Comparison of ENCODE assay signal across 8 mouse cellular contexts in genomic region chr16:29838981-29839661, GRCm38 (mm10).
DNase-seq lines count a peak whose midpoint lies in the region; ATAC-seq and TF ChIP-seq lines count a peak whose summit lies in the region.

No protein-coding gene starts in this region.

- no peaks in the 10 kb centered on the region for H3K36me3 ChIP-seq in embryonic facial prominence, embryonic 11.5 days (replicated peaks; ENCODE audit: control insufficient read depth, insufficient read depth, low read depth, low read length)
- H3K36me3 ChIP-seq in heart, adult 2 months (ENCODE audit: control insufficient read depth, insufficient read depth, low read length), result no peaks in the 10 kb centered on the region
- no peaks in the 10 kb centered on the region for H3K36me3 ChIP-seq in limb, embryonic 14.5 days (ENCODE audit: control insufficient read depth, insufficient read depth, low read length)
- H3K36me3 ChIP-seq in midbrain, postnatal 0 days (ENCODE audit: insufficient read depth, low read length), result no peaks in the 10 kb centered on the region
- H3K36me3 ChIP-seq in stomach, postnatal 0 days (ENCODE audit: control insufficient read depth, insufficient read depth, low read length), result no peaks in the 10 kb centered on the region

- TF ChIP-seq CTCF in heart, adult 2 months (IDR thresholded peaks at IDR 0.05), result no peak
- no peak for TF ChIP-seq CTCF in midbrain, postnatal 0 days (IDR thresholded peaks at IDR 0.05)
- no peak; the same call in 1 of the 2 replicates for TF ChIP-seq CTCF in stomach, postnatal 0 days (IDR thresholded peaks at IDR 0.05; ENCODE audit: low read depth)

- H3K4me2 ChIP-seq in embryonic facial prominence, embryonic 11.5 days (ENCODE audit: low read depth, low read length), result peak overlapping the region; percentile 11
- H3K4me2 ChIP-seq in limb, embryonic 14.5 days (replicated peaks; ENCODE audit: low read depth, low read length, severe bottlenecking), result peak overlapping the region; percentile 47
- H3K4me2 ChIP-seq in midbrain, postnatal 0 days (ENCODE audit: low read depth, low read length, poor library complexity, severe bottlenecking), result peak overlapping the region; percentile 55
- H3K4me2 ChIP-seq in stomach, postnatal 0 days (replicated peaks; ENCODE audit: low read depth), result peak overlapping the region; percentile 56

- ATAC-seq in embryonic facial prominence, embryonic 11.5 days (replicated peaks; ENCODE audit: insufficient number of reproducible peaks, low FRiP score, low TSS enrichment, low read depth), result peak; percentile 59
- peak; percentile 72 for ATAC-seq in limb, embryonic 14.5 days (ENCODE audit: low FRiP score, low read depth)
- peak; percentile 22; the same call in 1 of the 2 replicates for ATAC-seq in midbrain, postnatal 0 days (ENCODE audit: low FRiP score)
- peak; percentile 38 for ATAC-seq in stomach, postnatal 0 days (ENCODE audit: low FRiP score, low TSS enrichment)

- no peaks in the 10 kb centered on the region for H3K9me3 ChIP-seq in embryonic facial prominence, embryonic 11.5 days (replicated peaks; ENCODE audit: control insufficient read depth, low read length)
- no peaks in the 10 kb centered on the region for H3K9me3 ChIP-seq in limb, embryonic 14.5 days (ENCODE audit: control insufficient read depth, low read length)
- H3K9me3 ChIP-seq in midbrain, postnatal 0 days (ENCODE audit: low read length), result no peaks in the 10 kb centered on the region
- H3K9me3 ChIP-seq in stomach, postnatal 0 days (ENCODE audit: control insufficient read depth, low read length), result no peaks in the 10 kb centered on the region

- no peaks in the 10 kb centered on the region for H3K79me2 ChIP-seq in heart, adult 2 months (replicated peaks; ENCODE audit: control insufficient read depth, insufficient read depth, low read length)

- DNase-seq in urinary bladder, postnatal 14 days (ENCODE audit: low spot score), result peak; percentile 73
- DNase-seq in urinary bladder, adult 2 months (ENCODE audit: low spot score), result no peak
- peak; percentile 83 for DNase-seq in embryonic facial prominence, embryonic 11.5 days (ENCODE audit: low spot score)
- peak; percentile 49 to 61 for DNase-seq in heart, adult 2 months
- peak; percentile 31 for DNase-seq in kidney, adult 9 months
- DNase-seq in limb, embryonic 14.5 days (ENCODE audit: low spot score), result peak; percentile 67
- peak; percentile 77 for DNase-seq in midbrain, postnatal 0 days (ENCODE audit: low spot score)
- peak; percentile 70 for DNase-seq in stomach, postnatal 0 days (ENCODE audit: low spot score)

- 0 out of 2 replicates have a peak, but pooled peaks cover 2% of the 10 kb centered on the region for H3K4me1 ChIP-seq in embryonic facial prominence, embryonic 11.5 days (ENCODE audit: control insufficient read depth, insufficient read depth, low read length)
- H3K4me1 ChIP-seq in heart, adult 2 months (ENCODE audit: control insufficient read depth, insufficient read depth, low read length), result peaks cover 5% of the 10 kb centered on the region
- H3K4me1 ChIP-seq in limb, embryonic 14.5 days (ENCODE audit: control insufficient read depth, insufficient read depth, low read length), result peaks cover 32% of the 10 kb centered on the region
- H3K4me1 ChIP-seq in midbrain, postnatal 0 days (ENCODE audit: insufficient read depth, low read length), result no peaks in the 10 kb centered on the region; the same call in 1 of the 2 replicates
- no peaks in the 10 kb centered on the region for H3K4me1 ChIP-seq in stomach, postnatal 0 days (replicated peaks; ENCODE audit: control insufficient read depth, insufficient read depth)

- H3K9ac ChIP-seq in embryonic facial prominence, embryonic 11.5 days (replicated peaks; ENCODE audit: low read length), result peak overlapping the region; percentile 11
- H3K9ac ChIP-seq in heart, adult 2 months (ENCODE audit: low read depth, low read length), result peak overlapping the region; percentile 14; the same call in 1 of the 2 replicates
- H3K9ac ChIP-seq in limb, embryonic 14.5 days (ENCODE audit: low read depth, low read length, severe bottlenecking), result peak overlapping the region; percentile 43; the same call in 1 of the 2 replicates
- H3K9ac ChIP-seq in midbrain, postnatal 0 days (replicated peaks; ENCODE audit: low read length, poor library complexity, severe bottlenecking), result no peak overlapping the region
- 0 out of 2 replicates have a peak overlapping the region, but pooled peaks have one; percentile 35 for H3K9ac ChIP-seq in stomach, postnatal 0 days (ENCODE audit: low read length)

- WGBS in embryonic facial prominence, embryonic 11.5 days, result 7% methylated on average over 28 of the region's 28 CpGs
- 12% methylated on average over 28 of the region's 28 CpGs for WGBS in heart, adult 2 months
- 5% methylated on average over 28 of the region's 28 CpGs for WGBS in limb, embryonic 14.5 days
- WGBS in midbrain, postnatal 0 days, result 7% methylated on average over 28 of the region's 28 CpGs
- 7% methylated on average over 28 of the region's 28 CpGs for WGBS in stomach, postnatal 0 days

- H3K27me3 ChIP-seq in embryonic facial prominence, embryonic 11.5 days (ENCODE audit: control insufficient read depth, insufficient read depth, low read length), result no peaks in the 10 kb centered on the region
- H3K27me3 ChIP-seq in heart, adult 2 months (ENCODE audit: control insufficient read depth, insufficient read depth, low read length), result no peaks in the 10 kb centered on the region
- 0 out of 2 replicates have a peak, but pooled peaks cover under 1% of the 10 kb centered on the region for H3K27me3 ChIP-seq in limb, embryonic 14.5 days (ENCODE audit: control insufficient read depth, insufficient read depth, low read length)
- H3K27me3 ChIP-seq in midbrain, postnatal 0 days (ENCODE audit: insufficient read depth, low read length), result no peaks in the 10 kb centered on the region; the same call in 1 of the 2 replicates
- no peaks in the 10 kb centered on the region for H3K27me3 ChIP-seq in stomach, postnatal 0 days (ENCODE audit: control insufficient read depth, insufficient read depth, low read length)

- peak overlapping the region; percentile 63 for H3K27ac ChIP-seq in embryonic facial prominence, embryonic 11.5 days (replicated peaks; ENCODE audit: low read depth, low read length)
- H3K27ac ChIP-seq in heart, adult 2 months, result no peak overlapping the region
- peak overlapping the region; percentile 63 for H3K27ac ChIP-seq in limb, embryonic 14.5 days (replicated peaks; ENCODE audit: low read depth, low read length)
- H3K27ac ChIP-seq in midbrain, postnatal 0 days (ENCODE audit: low read depth, low read length), result no peak overlapping the region
- 0 out of 2 replicates have a peak overlapping the region, but pooled peaks have one; percentile 49 for H3K27ac ChIP-seq in stomach, postnatal 0 days (replicated peaks)

- TF ChIP-seq POLR2A in heart, adult 2 months (IDR thresholded peaks at IDR 0.05; ENCODE audit: insufficient read depth, low read depth, low read length), result no peak
- no peak for TF ChIP-seq POLR2A in limb, embryonic 14.5 days (IDR thresholded peaks at IDR 0.05; ENCODE audit: borderline replicate concordance, extremely low read depth, insufficient read depth, insufficient read length)

- no peak for TF ChIP-seq EP300 in heart, adult 2 months (IDR thresholded peaks at IDR 0.05; ENCODE audit: insufficient read depth, low read depth, low read length)
- TF ChIP-seq EP300 in stomach, postnatal 0 days (optimal IDR thresholded peaks at IDR 0.05), result no peak

- H3K4me3 ChIP-seq in embryonic facial prominence, embryonic 11.5 days (ENCODE audit: low read depth, low read length), result no peak overlapping the region
- peak overlapping the region; percentile 36; the same call in 1 of the 2 replicates for H3K4me3 ChIP-seq in heart, adult 2 months
- H3K4me3 ChIP-seq in limb, embryonic 14.5 days (replicated peaks; ENCODE audit: low read length), result peak overlapping the region; percentile 27
- H3K4me3 ChIP-seq in midbrain, postnatal 0 days (ENCODE audit: low read depth, low read length), result peak overlapping the region; percentile 28
- peak overlapping the region; percentile 27 for H3K4me3 ChIP-seq in stomach, postnatal 0 days (ENCODE audit: low read depth, low read length)

- intact Hi-C loops in heart, adult 2 months (cut with DNase I), result no loop called here

Comparison
In these comparisons a context has a peak if more than half of its experiments do, and no peak if none do; other contexts are left out.
1. ATAC-seq: peak in every context shown above with its lines; median percentile 72 in limb, embryonic 14.5 days; 59 in embryonic facial prominence, embryonic 11.5 days; 38 in stomach, postnatal 0 days; 22 in midbrain, postnatal 0 days.
2. H3K27ac ChIP-seq: peak in embryonic facial prominence, embryonic 11.5 days (single experiment), limb, embryonic 14.5 days (single experiment) and stomach, postnatal 0 days (single experiment); none in heart, adult 2 months (single experiment) and midbrain, postnatal 0 days (single experiment).
3. Peak in every context shown above with its lines, with median percentiles within 50 percentile points of each other: H3K4me2 ChIP-seq.